Mouse (Mus musculus) midbrain, embryonic 13.5 days (tissue): ENCODE results near the gene Eif5. TPM values are rescaled to one million over a fixed set of nuclear protein-coding genes. Genes with fewer than 3 reads are reported as not detected.
"Not testable (repeated sequence)": the region's sequence is repeated elsewhere in the genome, so short reads cannot be mapped to it uniquely, and the experiment has no call there.

ENCODE experiments used
- ATAC-seq: fragments of 200-750 bp; cut with Nextera tagmentation; 2 replicates; pipeline ENCODE4 v1.8.0; 2017; ENCODE audit warnings: mild to moderate bottlenecking, moderate TSS enrichment, moderate library complexity
- H3K27ac ChIP-seq: fragments of 300-500 bp; sonication (generic); 2 replicates; pipeline ENCODE4 v1.5.1; 2015; ENCODE audit warnings: inconsistent platforms, mild to moderate bottlenecking, moderate library complexity
- H3K27me3 ChIP-seq: fragments of 300-500 bp; sonication (generic); 2 replicates; pipeline ENCODE4 v1.6.1; 2015; ENCODE audit warnings: mild to moderate bottlenecking, inconsistent platforms
- H3K36me3 ChIP-seq: fragments of 300-500 bp; sonication (generic); 2 replicates; pipeline ENCODE4 v1.6.1; 2015; ENCODE audit warnings: mild to moderate bottlenecking, inconsistent platforms
- H3K4me1 ChIP-seq: fragments of 300-500 bp; sonication (generic); replicated peaks from 2 replicates; pipeline ENCODE4 v1.6.1; 2015; ENCODE audit warnings: inconsistent platforms
- H3K4me2 ChIP-seq: fragments of 300-500 bp; sonication (generic); replicated peaks from 2 replicates; pipeline ENCODE4 v1.6.1; 2015; ENCODE audit warnings: moderate library complexity, mild to moderate bottlenecking, inconsistent platforms
- H3K4me3 ChIP-seq: fragments of 300-500 bp; sonication (generic); replicated peaks from 2 replicates; pipeline ENCODE4 v1.5.1; 2015; ENCODE audit warnings: mild to moderate bottlenecking, inconsistent platforms
- H3K9ac ChIP-seq: fragments of 300-500 bp; sonication (generic); replicated peaks from 2 replicates; pipeline ENCODE4 v1.6.1; 2015; ENCODE audit warnings: mild to moderate bottlenecking, inconsistent platforms
- H3K9me3 ChIP-seq: fragments of 300-500 bp; sonication (generic); 2 replicates; pipeline ENCODE4 v1.6.1; 2016; ENCODE audit warnings: mild to moderate bottlenecking, inconsistent platforms
- WGBS: fragments of 180-500 bp; shearing (Covaris S2); methylation state at CpG from one replicate; pipeline ENCODE4 v1.1.7; 2015; 5-methylcytosine and 5-hydroxymethylcytosine counted together
- polyA plus RNA-seq: library from polyadenylated mRNA; unstranded; fragments of >200 nt; fragmentation: Nextera tagmentation; extraction: Ambion mirVana; gene quantifications from 2 replicates; pipeline ENCODE4 v1.2.1, GENCODE M21; 2015

The Eif5 gene
- 593 and 657 TPM in 2 replicates for polyA plus RNA-seq

DNA sequence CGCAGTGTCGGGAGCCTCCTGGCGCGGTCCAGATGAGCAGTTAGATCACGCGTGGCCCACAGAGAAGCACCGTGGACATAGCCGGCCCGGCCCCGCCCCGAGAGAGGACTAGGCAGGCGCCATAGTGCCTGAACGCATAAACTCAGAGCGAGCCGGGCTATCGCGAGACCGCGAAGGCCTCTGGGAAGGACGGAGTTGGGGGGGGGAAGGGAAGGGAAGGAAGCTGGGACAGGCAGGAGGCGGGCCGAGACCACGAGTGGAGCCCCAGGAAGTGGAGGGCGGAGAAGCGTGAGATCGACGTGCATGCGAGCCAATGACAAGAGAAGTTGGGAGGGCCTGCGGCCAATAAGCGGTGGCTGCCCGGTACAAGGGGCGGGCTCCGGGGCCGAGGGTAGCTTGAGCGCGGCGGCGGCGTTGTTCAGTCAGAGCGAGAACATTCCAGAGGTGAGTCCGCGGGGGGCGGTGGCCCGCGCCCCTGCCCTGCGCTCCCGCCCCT is at the start of gene Eif5:
Gene Eif5, plus strand, starts transcription at position 221 of the 496 bp plus-strand sequence.
- WGBS = 0% methylated on average over 41 of the region's 47 CpGs
- H3K4me2 ChIP-seq = peak within 1 kb of the TSS; percentile 85

DNA sequence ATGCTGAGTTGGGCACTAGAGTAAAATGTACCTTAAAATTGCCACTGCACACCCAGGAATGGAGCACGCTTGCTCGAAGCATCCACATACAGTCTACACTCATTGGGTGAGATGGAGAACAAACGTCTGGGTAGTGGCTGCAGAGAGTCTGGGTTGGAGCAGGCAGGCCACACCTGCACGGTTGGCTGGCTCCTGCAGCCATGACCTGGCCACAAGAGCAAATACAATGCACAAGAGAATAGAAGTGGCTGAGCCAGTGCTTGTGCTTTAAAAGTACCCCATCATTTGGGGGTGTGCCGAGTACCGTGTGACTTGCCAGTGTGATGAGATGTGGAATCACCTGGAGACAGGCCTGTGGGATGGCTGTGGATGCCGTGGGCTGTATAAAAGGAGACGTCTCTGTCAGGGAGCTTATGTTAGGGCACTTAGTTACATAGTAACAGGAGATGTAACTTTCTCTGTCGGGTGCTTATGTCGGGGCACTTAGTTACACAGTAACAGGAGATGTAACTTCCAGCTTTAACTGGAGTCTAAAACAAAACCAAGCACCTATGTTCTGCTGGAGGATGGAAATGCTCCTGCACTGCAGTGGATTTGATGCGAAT is 48.5 kb upstream of the Eif5 start:
- Histone ChIP-seq H3K9ac (no peak overlapping the region), H3K36me3 (no peaks in the 10 kb centered on the region), H3K27ac (no peak overlapping the region), H3K9me3 (no peaks in the 10 kb centered on the region), H3K4me2 (no peak overlapping the region), H3K27me3 (peaks cover 48% of the 10 kb centered on the region), H3K4me3 (no peak overlapping the region), H3K4me1 (peaks cover 20% of the 10 kb centered on the region)
- 77% methylated on average over 11 of the region's 11 CpGs for WGBS
- ATAC-seq = no peak

More for the DNA sequence above, at the start of gene Eif5:
- no peaks in the 10 kb centered on the region for H3K27me3 ChIP-seq
- H3K4me3 ChIP-seq = peak within 1 kb of the TSS; percentile 98
- peaks cover 36% of the 10 kb centered on the region for H3K36me3 ChIP-seq
- H3K9ac ChIP-seq = peak within 1 kb of the TSS; percentile 92
- H3K9me3 ChIP-seq = no peaks in the 10 kb centered on the region
- peak within 1 kb of the TSS; percentile 97 for H3K27ac ChIP-seq
- ATAC-seq = peak; percentile 100
- H3K4me1 ChIP-seq = peaks cover 37% of the 10 kb centered on the region

DNA sequence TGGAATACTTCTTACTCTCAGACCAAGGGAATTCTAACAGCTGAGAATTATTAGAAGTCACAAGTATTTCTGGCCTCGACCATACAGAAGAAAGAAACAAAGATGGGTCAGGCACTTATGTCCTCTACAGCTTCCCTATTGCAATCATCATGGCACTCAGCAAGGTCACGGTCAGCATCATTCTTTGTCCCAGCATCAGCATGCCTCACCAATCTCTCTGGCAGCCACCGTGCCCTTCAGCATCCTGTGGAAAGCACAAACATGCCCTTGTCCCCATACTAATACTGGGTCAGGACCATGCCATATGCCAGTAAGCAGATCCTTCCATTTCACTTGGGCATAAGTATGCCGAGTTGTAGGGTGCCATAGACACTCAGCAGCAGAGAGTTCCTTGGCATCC is 42.9 kb upstream of the Eif5 start:
- Histone ChIP-seq H3K4me1 (no peaks in the 10 kb centered on the region), H3K9ac (no peak overlapping the region), H3K9me3 (no peaks in the 10 kb centered on the region), H3K4me3 (no peak overlapping the region), H3K27me3 (no peaks in the 10 kb centered on the region), H3K4me2 (no peak overlapping the region), H3K27ac (no peak overlapping the region), H3K36me3 (no peaks in the 10 kb centered on the region)
- 82% methylated on average over 4 of the region's 4 CpGs for WGBS
- no peak for ATAC-seq

DNA sequence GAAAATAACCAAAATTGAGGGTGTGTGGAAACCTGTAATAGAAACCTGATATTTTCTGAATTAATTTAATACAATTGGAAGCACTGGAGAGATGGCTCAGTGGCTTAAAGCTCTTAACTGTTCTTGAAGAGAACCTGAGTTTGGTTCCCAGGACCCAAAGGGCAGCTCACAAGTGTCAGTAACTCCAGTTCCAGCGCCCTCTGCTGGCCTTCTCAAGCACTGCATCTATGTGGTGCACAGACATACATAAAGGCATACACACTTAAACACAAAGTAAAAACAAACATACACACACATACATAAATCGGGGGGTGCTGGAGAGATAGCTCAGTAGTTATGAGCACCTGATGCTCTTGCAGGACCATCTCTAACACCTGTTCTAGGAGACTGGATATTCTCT is 40.7 kb upstream of the Eif5 start:
- Histone ChIP-seq H3K9ac (no peak overlapping the region), H3K27ac (no peak overlapping the region), H3K4me3 (no peak overlapping the region), H3K9me3 (no peaks in the 10 kb centered on the region), H3K36me3 (no peaks in the 10 kb centered on the region), H3K4me1 (peaks cover 10% of the 10 kb centered on the region), H3K4me2 (no peak overlapping the region), H3K27me3 (no peaks in the 10 kb centered on the region)
- 48% methylated on average over 2 of the region's 2 CpGs for WGBS
- ATAC-seq = no peak

DNA sequence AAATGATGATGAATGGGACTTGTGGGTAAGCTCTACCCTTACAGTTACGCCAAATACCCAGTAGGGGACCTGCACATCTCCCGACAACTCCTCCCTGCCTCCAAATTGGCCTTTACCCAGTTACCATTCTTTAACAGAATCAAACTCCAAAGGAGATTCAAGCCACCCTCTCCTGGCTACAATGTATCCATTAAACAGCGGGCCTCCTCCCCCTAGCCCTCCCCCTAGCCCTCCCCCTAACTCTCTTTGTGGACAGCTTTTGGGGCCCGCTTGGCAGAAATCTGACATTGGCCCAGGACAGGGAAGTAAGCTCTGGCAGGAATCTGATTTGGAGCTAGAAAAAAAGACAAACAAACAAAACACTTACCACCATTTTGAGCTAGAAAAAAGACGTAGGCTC is 38.2 kb upstream of the Eif5 start:
- no peaks in the 10 kb centered on the region for H3K36me3 ChIP-seq
- peaks cover 12% of the 10 kb centered on the region for H3K4me1 ChIP-seq
- no peak overlapping the region for H3K4me3 ChIP-seq
- H3K9ac ChIP-seq = no peak overlapping the region
- no peak overlapping the region for H3K4me2 ChIP-seq
- no peak for ATAC-seq
- H3K9me3 ChIP-seq = no peaks in the 10 kb centered on the region
- no peak overlapping the region for H3K27ac ChIP-seq
- WGBS = 43% methylated on average over 5 of the region's 5 CpGs
- H3K27me3 ChIP-seq = no peaks in the 10 kb centered on the region

DNA sequence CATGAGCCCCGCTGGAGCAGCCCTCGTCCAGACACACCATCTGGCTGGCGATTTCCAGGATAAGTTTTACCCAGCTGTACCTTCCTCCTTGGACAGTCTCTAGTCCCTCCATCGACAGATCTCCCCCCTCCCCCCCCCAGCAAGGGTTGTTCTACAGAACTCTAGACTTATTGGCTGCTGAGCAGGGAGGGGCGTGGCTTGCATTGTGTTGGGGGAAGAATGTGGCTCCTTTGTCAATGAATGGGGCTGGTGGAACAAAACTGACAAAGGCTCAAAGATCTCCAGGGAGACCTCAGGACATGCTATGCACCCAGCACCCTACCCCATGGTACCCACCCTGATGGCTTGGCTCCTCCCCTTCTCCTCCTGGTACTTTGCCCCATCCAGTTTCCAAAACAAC is 37.1 kb upstream of the Eif5 start:
- Histone ChIP-seq H3K27ac (peak overlapping the region; percentile 6; the same call in 1 of the 2 replicates), H3K9ac (no peak overlapping the region), H3K27me3 (no peaks in the 10 kb centered on the region), H3K36me3 (no peaks in the 10 kb centered on the region), H3K4me2 (peak overlapping the region; percentile 13), H3K9me3 (no peaks in the 10 kb centered on the region), H3K4me1 (peaks cover 14% of the 10 kb centered on the region), H3K4me3 (no peak overlapping the region)
- WGBS = 2% methylated on average over 5 of the region's 5 CpGs
- peak; percentile 83 for ATAC-seq

DNA sequence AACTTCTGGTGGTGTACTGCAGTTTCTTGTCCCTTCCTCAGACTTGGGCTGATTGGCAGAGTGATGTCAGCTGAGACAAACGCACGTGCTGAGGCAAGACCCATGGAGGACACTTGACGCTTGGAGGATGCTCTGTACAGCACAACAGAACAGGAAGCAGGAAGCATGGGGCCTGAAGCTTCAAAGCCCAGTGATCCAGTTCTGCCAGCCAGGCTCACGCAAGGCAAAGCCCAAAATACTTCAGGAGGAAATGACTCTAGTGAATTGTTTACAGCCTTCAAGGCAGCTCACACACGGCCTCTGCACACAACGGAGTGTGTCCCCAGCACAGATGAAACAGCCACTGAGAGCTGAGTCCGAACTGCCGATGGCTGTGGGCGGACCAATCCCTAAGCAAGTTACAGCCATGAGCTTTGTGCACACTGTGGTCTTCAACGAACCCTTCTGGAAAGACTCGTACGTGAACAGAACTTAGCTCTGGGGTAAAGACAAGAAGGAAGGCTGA is 34.7 kb upstream of the Eif5 start:
- no peak overlapping the region for H3K4me2 ChIP-seq
- ATAC-seq = no peak
- no peak overlapping the region for H3K9ac ChIP-seq
- WGBS = 94% methylated on average over 12 of the region's 12 CpGs
- no peak overlapping the region for H3K27ac ChIP-seq
- peaks cover 14% of the 10 kb centered on the region for H3K4me1 ChIP-seq
- H3K4me3 ChIP-seq = no peak overlapping the region
- no peaks in the 10 kb centered on the region for H3K9me3 ChIP-seq
- H3K27me3 ChIP-seq = no peaks in the 10 kb centered on the region
- no peaks in the 10 kb centered on the region for H3K36me3 ChIP-seq

DNA sequence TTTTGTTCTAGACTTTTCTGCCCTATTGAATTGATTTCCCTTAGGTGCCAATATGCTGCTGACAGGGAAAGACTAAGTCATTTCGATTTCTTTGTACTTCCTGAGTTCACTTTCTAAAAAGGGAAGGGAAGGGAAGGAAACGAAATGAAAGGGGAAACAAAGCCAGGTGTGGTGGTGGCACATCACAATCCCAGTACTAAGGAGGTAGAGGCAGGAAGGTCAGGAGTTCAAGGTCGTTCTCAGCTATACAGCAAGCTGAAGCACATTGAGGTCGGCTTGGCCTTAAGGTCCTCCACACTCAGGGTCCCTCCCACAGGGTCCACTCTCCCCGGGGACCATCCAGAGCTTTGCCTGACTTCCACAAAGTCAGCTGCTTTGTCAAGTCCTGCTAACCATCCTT is 34.2 kb upstream of the Eif5 start:
- no peaks in the 10 kb centered on the region for H3K36me3 ChIP-seq
- no peak overlapping the region for H3K4me2 ChIP-seq
- no peak overlapping the region for H3K9ac ChIP-seq
- no peaks in the 10 kb centered on the region for H3K9me3 ChIP-seq
- 78% methylated on average over 5 of the region's 5 CpGs for WGBS
- H3K4me1 ChIP-seq = peaks cover 14% of the 10 kb centered on the region
- no peak for ATAC-seq
- no peaks in the 10 kb centered on the region for H3K27me3 ChIP-seq
- H3K4me3 ChIP-seq = no peak overlapping the region
- H3K27ac ChIP-seq = no peak overlapping the region

DNA sequence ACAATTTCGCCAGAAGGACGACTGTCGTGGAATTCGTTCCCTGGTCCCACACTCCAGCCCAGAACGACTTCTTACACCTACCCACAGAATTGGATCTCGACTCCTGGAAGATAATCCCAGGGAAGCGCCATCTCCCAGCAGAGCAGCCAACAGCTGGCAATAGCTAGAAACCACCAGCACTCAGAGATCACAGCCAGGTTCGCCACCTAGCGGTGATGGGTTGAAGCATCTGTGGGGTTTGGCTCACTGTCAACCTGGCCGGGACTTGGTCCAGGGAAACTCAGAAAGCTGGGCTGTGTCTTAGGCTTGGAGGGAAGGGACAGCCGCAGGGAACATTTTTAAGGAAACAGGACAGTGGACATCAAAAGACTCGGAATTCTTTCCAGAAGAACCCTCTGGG is 32.9 kb upstream of the Eif5 start:
- H3K9me3 ChIP-seq = no peaks in the 10 kb centered on the region
- H3K9ac ChIP-seq = peak overlapping the region; percentile 23; the same call in 1 of the 2 replicates
- no peaks in the 10 kb centered on the region for H3K27me3 ChIP-seq
- 5% methylated on average over 12 of the region's 12 CpGs for WGBS
- H3K4me2 ChIP-seq = peak overlapping the region; percentile 46
- peak overlapping the region; percentile 25 for H3K4me3 ChIP-seq
- H3K36me3 ChIP-seq = no peaks in the 10 kb centered on the region
- H3K4me1 ChIP-seq = peaks cover 14% of the 10 kb centered on the region
- ATAC-seq = peak; percentile 78
- no peak overlapping the region for H3K27ac ChIP-seq

DNA sequence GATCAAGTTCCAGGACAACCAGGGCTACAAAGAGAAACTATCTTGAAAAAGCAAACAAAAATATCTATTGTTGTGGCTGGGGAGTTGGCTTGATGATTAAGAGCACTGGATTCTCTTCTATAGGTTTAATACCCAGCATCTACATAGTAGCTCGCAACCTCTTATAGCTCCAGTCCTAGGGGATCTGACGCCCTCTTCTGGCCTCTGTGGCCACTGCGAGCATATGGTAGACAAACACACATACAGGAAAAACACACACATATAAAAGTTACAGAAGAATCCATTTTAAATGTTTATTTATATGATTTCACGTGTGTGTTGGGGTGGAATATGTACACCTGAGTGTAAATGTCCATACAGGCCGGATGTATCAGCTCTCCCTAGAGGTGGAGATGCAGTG is 30.8 kb upstream of the Eif5 start:
- Histone ChIP-seq H3K9me3 (no peaks in the 10 kb centered on the region), H3K9ac (no peak overlapping the region), H3K4me1 (peaks cover 4% of the 10 kb centered on the region; the same call in 1 of the 2 replicates), H3K36me3 (no peaks in the 10 kb centered on the region), H3K4me2 (no peak overlapping the region), H3K27me3 (no peaks in the 10 kb centered on the region), H3K4me3 (no peak overlapping the region), H3K27ac (no peak overlapping the region)
- WGBS = 62% methylated on average over 5 of the region's 5 CpGs
- no peak for ATAC-seq

DNA sequence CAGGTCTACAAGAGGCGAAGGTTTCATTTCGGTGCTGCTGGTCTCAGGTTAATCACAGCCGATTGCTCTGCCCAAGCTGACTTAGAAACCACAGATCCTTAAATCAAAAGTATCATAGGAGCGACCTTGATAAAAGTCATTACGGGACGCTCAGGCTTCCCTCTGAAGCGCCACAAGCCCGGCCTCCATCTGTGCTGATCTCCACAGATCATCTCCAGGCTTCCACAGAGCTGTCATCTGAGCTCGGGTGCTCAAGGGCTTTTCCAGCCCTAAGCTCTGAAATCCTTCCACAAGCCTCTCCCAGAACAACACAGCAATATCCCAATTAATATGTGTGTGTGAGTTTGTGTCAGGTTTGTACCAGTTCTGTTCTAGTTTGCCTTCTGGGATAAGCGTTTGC is 29.9 kb upstream of the Eif5 start:
- Histone ChIP-seq H3K27me3 (no peaks in the 10 kb centered on the region), H3K4me2 (no peak overlapping the region), H3K9me3 (no peaks in the 10 kb centered on the region), H3K4me3 (no peak overlapping the region), H3K9ac (no peak overlapping the region), H3K27ac (no peak overlapping the region), H3K4me1 (peaks cover 4% of the 10 kb centered on the region; the same call in 1 of the 2 replicates), H3K36me3 (no peaks in the 10 kb centered on the region)
- WGBS = 89% methylated on average over 10 of the region's 10 CpGs
- ATAC-seq = no peak

DNA sequence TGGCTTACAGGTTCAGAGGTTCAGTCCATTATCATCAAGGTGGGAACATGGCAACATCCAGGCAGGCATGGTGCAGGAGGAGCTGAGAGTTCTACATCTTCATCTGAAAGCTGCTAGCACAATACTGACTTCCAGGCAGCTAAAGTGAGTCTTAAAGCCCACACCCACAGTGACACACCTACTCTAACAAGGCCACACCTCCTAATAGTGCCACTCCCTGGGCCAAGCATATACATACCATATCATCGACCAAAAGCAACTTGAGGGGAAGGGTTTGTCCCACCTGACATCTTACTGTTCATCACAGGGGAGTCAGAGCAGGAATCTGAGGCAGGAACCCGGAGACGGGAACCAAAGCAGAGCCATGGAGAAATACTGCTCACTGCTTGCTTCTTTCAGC is 29.4 kb upstream of the Eif5 start:
- H3K4me3 ChIP-seq, H3K9ac ChIP-seq, H3K4me1 ChIP-seq, H3K4me2 ChIP-seq, ATAC-seq, H3K9me3 ChIP-seq, H3K36me3 ChIP-seq, H3K27ac ChIP-seq, H3K27me3 ChIP-seq: not testable (repeated sequence)
- 82% methylated on average over 3 of the region's 3 CpGs for WGBS
